Mouse (Mus musculus) layer of hippocampus, postnatal 10 days (tissue): Measurements from ENCODE around the gene Slc6a12. TPM values are rescaled to one million over a fixed set of nuclear protein-coding genes. Genes with fewer than 3 reads are reported as not detected.
A peak's percentile ranks its signal among the peaks of the same experiment; 100 is the strongest.

Experiments
- DNase-seq, 2 experiments: peaks; one replicate each; pipeline ENCODE4 v3.0.0; 2021; ENCODE audit warnings: low spot score in 2 of 2
- total RNA-seq, 2 experiments: library from RNA; stranded (reverse); gene quantifications; 2 replicates each; pipeline ENCODE4 v1.2.3; 2021

Slc6a12 gene
- total RNA-seq, 2 experiments from 2014 or later, result 2.1 to 4.3 TPM

- no peak for DNase-seq
Observed at GRCm38 (mm10) chr6:121341650-121342049, 1.2 kb upstream of the Slc6a12 start.

- DNase-seq, result no peak
Observed at GRCm38 (mm10) chr6:121343771-121344123, 871 bp downstream of the Slc6a12 start.

- no peak for DNase-seq
Observed at GRCm38 (mm10) chr6:121344329-121344728, 1.5 kb downstream of the Slc6a12 start.

GRCm38 (mm10) chr6:121346428-121346827 lies 3.6 kb downstream of the Slc6a12 start:
- no peak for DNase-seq

- DNase-seq, result no peak
Observed at GRCm38 (mm10) chr6:121352276-121352675, 9.4 kb downstream of the Slc6a12 start.

- DNase-seq, result no peak
Observed at GRCm38 (mm10) chr6:121356041-121356440, 13.2 kb downstream of the Slc6a12 start.

GRCm38 (mm10) chr6:121357232-121357631 lies 14.4 kb downstream of the Slc6a12 start:
- no peak for DNase-seq

GRCm38 (mm10) chr6:121363061-121363460 lies 20.2 kb downstream of the Slc6a12 start:
- DNase-seq, result no peak

- no peak for DNase-seq
Observed at GRCm38 (mm10) chr6:121363956-121364355, 21.1 kb downstream of the Slc6a12 start.

GRCm38 (mm10) chr6:121366537-121366936 lies 23.7 kb downstream of the Slc6a12 start:
- DNase-seq, result peak; percentile 30 to 43

- DNase-seq, result no peak
Observed at GRCm38 (mm10) chr6:121367099-121367498, 24.2 kb downstream of the Slc6a12 start.

- no peak for DNase-seq
Observed at GRCm38 (mm10) chr6:121371197-121371980, 28.5 kb downstream of the Slc6a12 start.

GRCm38 (mm10) chr6:121376159-121376558 lies 33.3 kb downstream of the Slc6a12 start:
- DNase-seq, result no peak

GRCm38 (mm10) chr6:121378256-121378655 lies 35.4 kb downstream of the Slc6a12 start:
- no peak for DNase-seq

GRCm38 (mm10) chr6:121380576-121380975 lies 37.7 kb downstream of the Slc6a12 start:
- no peak for DNase-seq

GRCm38 (mm10) chr6:121382071-121382470 lies 39.2 kb downstream of the Slc6a12 start:
- DNase-seq, result no peak

GRCm38 (mm10) chr6:121385397-121385796 lies 42.5 kb downstream of the Slc6a12 start:
- DNase-seq, result no peak

GRCm38 (mm10) chr6:121392610-121393252 lies 49.9 kb downstream of the Slc6a12 start:
- DNase-seq, result no peak

- DNase-seq, result no peak
Observed at GRCm38 (mm10) chr6:121401140-121401539, 58.3 kb downstream of the Slc6a12 start.

- no peak for DNase-seq
Observed at GRCm38 (mm10) chr6:121401826-121402660, 59.2 kb downstream of the Slc6a12 start.

- DNase-seq, result no peak
Observed at GRCm38 (mm10) chr6:121402661-121403244, 59.9 kb downstream of the Slc6a12 start.
